Mouse (Mus musculus) forebrain, embryonic 13.5 days (tissue): ENCODE measurements around the gene Tef. TPM values are rescaled to one million over a fixed set of nuclear protein-coding genes. Genes with fewer than 3 reads are reported as not detected.

ENCODE experiments used
- polyA plus RNA-seq: library from polyadenylated mRNA; unstranded; fragments of >200 nt; fragmentation: Nextera tagmentation; extraction: Ambion mirVana; gene quantifications from 2 replicates; pipeline ENCODE4 v1.2.1, GENCODE M21; 2015

The Tef gene
- polyA plus RNA-seq, 1 experiment from 2014 or later: 24.9 TPM

Other genes with a start within 250 kb of the Tef start
- 19.9 and 20.7 TPM in 2 replicates for gene Ep300, start 217.1 kb upstream of the Tef start, polyA plus RNA-seq
- 30.9 and 33.8 TPM in 2 replicates for gene L3mbtl2, start 138.5 kb upstream of the Tef start, polyA plus RNA-seq
- 7.4 and 7.7 TPM in 2 replicates for gene Chadl, start 105.1 kb upstream of the Tef start, polyA plus RNA-seq
- 41.5 and 44.3 TPM in 2 replicates for gene Zc3h7b, start 57.4 kb upstream of the Tef start, polyA plus RNA-seq
- 141 and 160 TPM in 2 replicates for gene Rangap1, start 56.9 kb upstream of the Tef start, polyA plus RNA-seq
- gene Tob2, start 56.4 kb downstream of the Tef start, polyA plus RNA-seq: 19.1 and 21.7 TPM in 2 replicates
- 159 and 177 TPM in 2 replicates for gene Phf5a, start 69.5 kb downstream of the Tef start, polyA plus RNA-seq
- gene Aco2, start 69.9 kb downstream of the Tef start, polyA plus RNA-seq: 202 and 211 TPM in 2 replicates
- gene Polr3h, start 123.8 kb downstream of the Tef start, polyA plus RNA-seq: 85.7 and 86.0 TPM in 2 replicates
- gene Csdc2, start 134.3 kb downstream of the Tef start, polyA plus RNA-seq: 60.6 and 74.9 TPM in 2 replicates
- 62.2 and 62.5 TPM in 2 replicates for gene Pmm1, start 158.5 kb downstream of the Tef start, polyA plus RNA-seq
- gene 1700029P11Rik, start 178.1 kb downstream of the Tef start, polyA plus RNA-seq: not detected in 2 replicates
- 59.9 and 65.3 TPM in 2 replicates for gene Xrcc6, start 185.4 kb downstream of the Tef start, polyA plus RNA-seq
- gene Desi1, start 231.4 kb downstream of the Tef start, polyA plus RNA-seq: 36.7 and 38.4 TPM in 2 replicates
- gene Snu13, start 245.2 kb downstream of the Tef start, polyA plus RNA-seq: 270 and 290 TPM in 2 replicates